Mouse (Mus musculus): ENCODE data around the gene Izumo1r. TPM values are rescaled to one million over a fixed set of nuclear protein-coding genes. Genes with fewer than 3 reads are reported as not detected.

The Izumo1r gene
- polyA plus RNA-seq, 1 experiment from 2014 or later: not detected

- no peak for ATAC-seq (ENCODE audit: insufficient number of reproducible peaks, insufficient read depth, low FRiP score, low read depth)
- WGBS: 80% methylated on average over 9 of the region's 9 CpGs
- no peak overlapping the region for H3K4me2 ChIP-seq (ENCODE audit: low read length)
Measured at GRCm38 (mm10) chr9:14893388-14893787, 10.4 kb downstream of the Izumo1r start.

GRCm38 (mm10) chr9:14891891-14892290, 11.9 kb downstream of the Izumo1r start:
- 87% methylated on average over 5 of the region's 5 CpGs for WGBS
- Histone ChIP-seq H3K4me1 (ENCODE audit: control insufficient read depth in 2 of 2, insufficient read depth in 2 of 2, low read length in 2 of 2) (no peaks in the 10 kb centered on the region; a peak in 2 of 4 replicates), H3K4me2 (ENCODE audit: low read length) (no peak overlapping the region), H3K27ac (replicated peaks in 1 of 2; ENCODE audit: control insufficient read depth in 1 of 2, insufficient read depth in 1 of 2, low read depth in 2 of 2, low read length in 2 of 2) (no peak overlapping the region), H3K36me3 (ENCODE audit: control insufficient read depth, insufficient read depth, low read length) (no peaks in the 10 kb centered on the region), H3K27me3 (ENCODE audit: control insufficient read depth, insufficient read depth, low read length) (no peaks in the 10 kb centered on the region), H3K4me3 (ENCODE audit: control insufficient read depth in 1 of 2, insufficient read depth in 1 of 2, low read depth in 1 of 2, low read length in 2 of 2) (no peak overlapping the region), H3K9ac (ENCODE audit: low read length) (no peak overlapping the region), H3K9me3 (ENCODE audit: control insufficient read depth, low read length) (no peaks in the 10 kb centered on the region)
- ATAC-seq (ENCODE audit: insufficient number of reproducible peaks, insufficient read depth, low FRiP score, low read depth): no peak

More at GRCm38 (mm10) chr9:14893388-14893787, 10.4 kb downstream of the Izumo1r start:
- no peaks in the 10 kb centered on the region for H3K27me3 ChIP-seq (ENCODE audit: control insufficient read depth, insufficient read depth, low read length)
- no peak overlapping the region for H3K27ac ChIP-seq (replicated peaks in 1 of 2; ENCODE audit: control insufficient read depth in 1 of 2, insufficient read depth in 1 of 2, low read depth in 2 of 2, low read length in 2 of 2)
- H3K4me3 ChIP-seq (ENCODE audit: control insufficient read depth in 1 of 2, insufficient read depth in 1 of 2, low read depth in 1 of 2, low read length in 2 of 2): no peak overlapping the region
- no peaks in the 10 kb centered on the region for H3K36me3 ChIP-seq (ENCODE audit: control insufficient read depth, insufficient read depth, low read length)
- H3K9ac ChIP-seq (ENCODE audit: low read length): no peak overlapping the region
- no peaks in the 10 kb centered on the region for H3K9me3 ChIP-seq (ENCODE audit: control insufficient read depth, low read length)
- no peaks in the 10 kb centered on the region; a peak in 2 of 4 replicates for H3K4me1 ChIP-seq (ENCODE audit: control insufficient read depth in 2 of 2, insufficient read depth in 2 of 2, low read length in 2 of 2)

DNA sequence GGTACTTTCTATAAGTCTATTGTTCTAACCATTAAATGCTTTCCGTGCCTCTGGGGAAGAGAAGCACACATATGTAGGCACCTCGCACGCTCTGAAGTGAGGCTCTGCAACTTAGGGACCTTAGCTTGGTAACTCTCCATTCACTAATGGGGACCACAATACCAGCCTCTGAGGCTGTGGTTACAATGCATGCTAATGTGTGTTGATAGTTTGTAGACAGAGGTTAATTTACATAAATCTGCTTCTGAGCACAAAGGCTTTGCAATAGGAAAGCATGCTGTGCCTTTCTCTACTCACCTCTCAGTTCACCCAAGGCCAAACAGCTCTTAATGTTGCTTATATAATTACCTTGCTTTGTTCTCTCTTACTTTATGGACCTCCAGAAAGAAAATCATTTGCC, 13.1 kb downstream of the Izumo1r start:
- Histone ChIP-seq H3K4me2 (ENCODE audit: low read length) (no peak overlapping the region), H3K9ac (ENCODE audit: low read length) (no peak overlapping the region), H3K27ac (replicated peaks in 1 of 2; ENCODE audit: control insufficient read depth in 1 of 2, insufficient read depth in 1 of 2, low read depth in 2 of 2, low read length in 2 of 2) (no peak overlapping the region), H3K36me3 (ENCODE audit: control insufficient read depth, insufficient read depth, low read length) (no peaks in the 10 kb centered on the region), H3K9me3 (ENCODE audit: control insufficient read depth, low read length) (no peaks in the 10 kb centered on the region), H3K4me1 (ENCODE audit: control insufficient read depth in 2 of 2, insufficient read depth in 2 of 2, low read length in 2 of 2) (no peaks in the 10 kb centered on the region; a peak in 2 of 4 replicates), H3K27me3 (ENCODE audit: control insufficient read depth, insufficient read depth, low read length) (no peaks in the 10 kb centered on the region), H3K4me3 (ENCODE audit: control insufficient read depth in 1 of 2, insufficient read depth in 1 of 2, low read depth in 1 of 2, low read length in 2 of 2) (no peak overlapping the region)
- WGBS: 81% methylated on average over 3 of the region's 3 CpGs
- no peak for ATAC-seq (ENCODE audit: insufficient number of reproducible peaks, insufficient read depth, low FRiP score, low read depth)

- Histone ChIP-seq H3K27ac (replicated peaks in 1 of 2; ENCODE audit: control insufficient read depth in 1 of 2, insufficient read depth in 1 of 2, low read depth in 2 of 2, low read length in 2 of 2) (no peak overlapping the region), H3K4me3 (ENCODE audit: control insufficient read depth in 1 of 2, insufficient read depth in 1 of 2, low read depth in 1 of 2, low read length in 2 of 2) (no peak overlapping the region), H3K4me2 (ENCODE audit: low read length) (no peak overlapping the region), H3K4me1 (ENCODE audit: control insufficient read depth in 2 of 2, insufficient read depth in 2 of 2, low read length in 2 of 2) (no peaks in the 10 kb centered on the region; a peak in 2 of 4 replicates), H3K36me3 (ENCODE audit: control insufficient read depth, insufficient read depth, low read length) (no peaks in the 10 kb centered on the region), H3K9me3 (ENCODE audit: control insufficient read depth, low read length) (no peaks in the 10 kb centered on the region), H3K9ac (ENCODE audit: low read length) (no peak overlapping the region), H3K27me3 (ENCODE audit: control insufficient read depth, insufficient read depth, low read length) (no peaks in the 10 kb centered on the region)
- ATAC-seq (ENCODE audit: insufficient number of reproducible peaks, insufficient read depth, low FRiP score, low read depth): no peak
- WGBS: 68% methylated on average over 6 of the region's 6 CpGs
Measured at GRCm38 (mm10) chr9:14888671-14889070, 15.1 kb downstream of the Izumo1r start.

DNA sequence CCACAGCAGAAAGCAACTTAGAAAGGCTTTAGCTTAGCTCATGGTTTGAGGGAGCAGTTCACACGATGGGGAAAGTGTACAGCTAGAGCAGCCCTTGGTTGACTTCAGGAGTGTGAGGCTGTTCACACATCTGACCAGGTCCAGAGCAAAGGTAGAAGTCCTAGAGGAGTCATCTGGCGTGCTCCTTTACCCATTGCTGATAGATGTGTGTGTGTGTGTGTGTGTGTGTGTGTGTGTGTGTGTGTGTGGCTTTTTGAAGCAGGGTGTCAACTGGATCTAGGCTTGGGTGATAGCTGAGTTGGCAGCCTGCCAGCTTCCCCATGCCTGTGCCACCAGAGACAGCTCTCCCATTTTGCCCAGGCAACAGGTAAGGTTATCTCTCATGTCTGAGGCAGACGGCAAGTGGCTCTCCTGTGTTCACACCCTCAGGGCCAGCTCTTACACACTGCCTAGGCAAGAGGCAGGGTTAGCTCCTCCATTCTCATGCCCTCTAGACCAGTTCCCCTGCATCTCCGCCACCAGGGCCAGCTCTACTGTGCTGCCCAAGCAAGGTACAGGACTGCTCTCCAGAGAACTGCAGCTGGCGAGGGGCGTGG, 15.9 kb downstream of the Izumo1r start:
- 66% methylated on average over 6 of the region's 6 CpGs for WGBS
- Histone ChIP-seq H3K4me3 (ENCODE audit: control insufficient read depth in 1 of 2, insufficient read depth in 1 of 2, low read depth in 1 of 2, low read length in 2 of 2) (no peak overlapping the region), H3K27me3 (ENCODE audit: control insufficient read depth, insufficient read depth, low read length) (no peaks in the 10 kb centered on the region), H3K9ac (ENCODE audit: low read length) (no peak overlapping the region), H3K9me3 (ENCODE audit: control insufficient read depth, low read length) (no peaks in the 10 kb centered on the region), H3K4me2 (ENCODE audit: low read length) (no peak overlapping the region), H3K36me3 (ENCODE audit: control insufficient read depth, insufficient read depth, low read length) (no peaks in the 10 kb centered on the region), H3K27ac (replicated peaks in 1 of 2; ENCODE audit: control insufficient read depth in 1 of 2, insufficient read depth in 1 of 2, low read depth in 2 of 2, low read length in 2 of 2) (no peak overlapping the region), H3K4me1 (ENCODE audit: control insufficient read depth in 2 of 2, insufficient read depth in 2 of 2, low read length in 2 of 2) (no peaks in the 10 kb centered on the region; a peak in 2 of 4 replicates)
- peak; percentile 39; the same call in 1 of the 2 replicates for ATAC-seq (ENCODE audit: insufficient number of reproducible peaks, insufficient read depth, low FRiP score, low read depth)

GRCm38 (mm10) chr9:14885954-14886353, 17.8 kb downstream of the Izumo1r start:
- Histone ChIP-seq H3K36me3 (ENCODE audit: control insufficient read depth, insufficient read depth, low read length) (no peaks in the 10 kb centered on the region), H3K4me1 (ENCODE audit: control insufficient read depth in 2 of 2, insufficient read depth in 2 of 2, low read length in 2 of 2) (no peaks in the 10 kb centered on the region; a peak in 2 of 4 replicates), H3K27me3 (ENCODE audit: control insufficient read depth, insufficient read depth, low read length) (no peaks in the 10 kb centered on the region), H3K4me3 (ENCODE audit: control insufficient read depth in 1 of 2, insufficient read depth in 1 of 2, low read depth in 1 of 2, low read length in 2 of 2) (no peak overlapping the region), H3K4me2 (ENCODE audit: low read length) (no peak overlapping the region), H3K27ac (replicated peaks in 1 of 2; ENCODE audit: control insufficient read depth in 1 of 2, insufficient read depth in 1 of 2, low read depth in 2 of 2, low read length in 2 of 2) (no peak overlapping the region), H3K9ac (ENCODE audit: low read length) (no peak overlapping the region), H3K9me3 (ENCODE audit: control insufficient read depth, low read length) (no peaks in the 10 kb centered on the region)
- ATAC-seq (ENCODE audit: insufficient number of reproducible peaks, insufficient read depth, low FRiP score, low read depth): no peak
- 75% methylated on average over 1 of the region's 1 CpGs for WGBS

DNA sequence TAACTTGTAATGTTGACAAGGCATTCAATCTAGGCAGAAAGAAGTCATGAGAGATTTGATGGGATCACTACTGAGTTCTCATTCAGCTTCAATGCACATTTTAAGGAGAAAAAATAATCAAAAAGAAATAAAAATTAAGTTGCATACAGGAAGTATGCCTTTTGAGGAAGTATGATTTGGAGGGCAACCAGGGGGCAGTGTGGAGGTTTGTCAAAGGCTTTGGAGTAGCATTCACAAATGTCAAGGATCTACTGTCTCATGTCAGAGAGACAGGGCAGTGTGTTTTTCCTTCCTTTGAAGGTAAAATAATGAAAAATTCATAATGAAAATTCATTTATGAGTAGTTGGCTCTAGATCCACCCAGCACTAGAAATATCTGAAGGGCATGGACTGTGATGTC, 18.6 kb downstream of the Izumo1r start:
- no peak overlapping the region for H3K4me2 ChIP-seq (ENCODE audit: low read length)
- no peak overlapping the region for H3K27ac ChIP-seq (replicated peaks in 1 of 2; ENCODE audit: control insufficient read depth in 1 of 2, insufficient read depth in 1 of 2, low read depth in 2 of 2, low read length in 2 of 2)
- ATAC-seq (ENCODE audit: insufficient number of reproducible peaks, insufficient read depth, low FRiP score, low read depth): no peak
- H3K9me3 ChIP-seq (ENCODE audit: control insufficient read depth, low read length): no peaks in the 10 kb centered on the region
- H3K36me3 ChIP-seq (ENCODE audit: control insufficient read depth, insufficient read depth, low read length): no peaks in the 10 kb centered on the region
- no peak overlapping the region for H3K9ac ChIP-seq (ENCODE audit: low read length)
- no peak overlapping the region for H3K4me3 ChIP-seq (ENCODE audit: control insufficient read depth in 1 of 2, insufficient read depth in 1 of 2, low read depth in 1 of 2, low read length in 2 of 2)
- H3K4me1 ChIP-seq (ENCODE audit: control insufficient read depth in 2 of 2, insufficient read depth in 2 of 2, low read length in 2 of 2): no peaks in the 10 kb centered on the region; a peak in 2 of 4 replicates
- H3K27me3 ChIP-seq (ENCODE audit: control insufficient read depth, insufficient read depth, low read length): no peaks in the 10 kb centered on the region

DNA sequence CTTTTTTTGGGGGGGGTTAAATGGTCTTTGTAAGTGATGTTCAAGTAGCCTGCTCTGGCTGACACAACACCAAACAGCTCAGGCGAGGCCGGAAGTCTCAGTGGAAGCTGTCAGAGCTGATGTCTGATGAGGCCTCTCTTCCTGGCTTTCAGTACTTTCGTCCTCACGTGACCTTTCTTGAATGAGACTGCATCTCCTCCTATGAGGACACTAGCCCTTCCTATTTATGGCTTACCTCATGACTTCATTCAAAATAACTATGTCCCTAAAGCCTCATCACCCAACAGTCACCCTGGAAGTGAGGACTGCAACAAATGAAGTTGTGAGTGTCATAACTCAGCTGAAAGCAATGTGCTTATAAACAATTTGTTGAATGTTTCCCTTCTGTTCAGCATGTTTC, 19.1 kb downstream of the Izumo1r start:
- no peak for ATAC-seq (ENCODE audit: insufficient number of reproducible peaks, insufficient read depth, low FRiP score, low read depth)
- WGBS: 40% methylated on average over 4 of the region's 4 CpGs

More for the DNA sequence above, 19.1 kb downstream of the Izumo1r start:
- Histone ChIP-seq H3K4me3 (ENCODE audit: control insufficient read depth in 1 of 2, insufficient read depth in 1 of 2, low read depth in 1 of 2, low read length in 2 of 2) (no peak overlapping the region), H3K36me3 (ENCODE audit: control insufficient read depth, insufficient read depth, low read length) (no peaks in the 10 kb centered on the region), H3K27ac (replicated peaks in 1 of 2; ENCODE audit: control insufficient read depth in 1 of 2, insufficient read depth in 1 of 2, low read depth in 2 of 2, low read length in 2 of 2) (no peak overlapping the region), H3K9me3 (ENCODE audit: control insufficient read depth, low read length) (no peaks in the 10 kb centered on the region), H3K4me1 (ENCODE audit: control insufficient read depth in 2 of 2, insufficient read depth in 2 of 2, low read length in 2 of 2) (no peaks in the 10 kb centered on the region; a peak in 2 of 4 replicates), H3K4me2 (ENCODE audit: low read length) (no peak overlapping the region), H3K9ac (ENCODE audit: low read length) (no peak overlapping the region), H3K27me3 (ENCODE audit: control insufficient read depth, insufficient read depth, low read length) (no peaks in the 10 kb centered on the region)

Data from heart, embryonic 14.5 days (tissue).